Mouse (Mus musculus) megakaryocyte progenitor cell, adult 5-6 weeks (primary cell): ENCODE measurements around the gene Faiml. TPM values are rescaled to one million over a fixed set of nuclear protein-coding genes. Genes with fewer than 3 reads are reported as not detected.

Experiments
- ATAC-seq: replicated peaks from 2 replicates; pipeline ENCODE4 v1.8.0; 2016; ENCODE audit warnings: mild to moderate bottlenecking, moderate TSS enrichment, inconsistent platforms; ENCODE audit not compliant: poor library complexity
- total RNA-seq, 2 experiments: library from RNA; stranded (forward) in 1 of 2; stranded (reverse) in 1 of 2; fragments of 157-497, 149-512 nt in 1 of 2; fragments of 200-1000 nt in 1 of 2; gene quantifications; 2 replicates each; pipeline versions ENCODE4 v1.2.3 to v1.2.4; 2015 to 2017

The Faiml gene
- total RNA-seq (2015) (not detected in 2 replicates), total RNA-seq (2017) (not detected in 2 replicates)

GRCm38 (mm10) chr9:99237139-99237538 lies at the start of gene Faiml:
TSS of gene Faiml (minus strand) at chr9:99237239.
- ATAC-seq, result no peak

- ATAC-seq, result no peak
Observed at GRCm38 (mm10) chr9:99258891-99259290, 21.9 kb upstream of the Faiml start.

- ATAC-seq, result peak; percentile 64
Observed at GRCm38 (mm10) chr9:99256821-99257220, 19.8 kb upstream of the Faiml start.

GRCm38 (mm10) chr9:99256206-99256605 lies 19.2 kb upstream of the Faiml start:
- ATAC-seq, result no peak

GRCm38 (mm10) chr9:99253861-99254260 lies 16.8 kb upstream of the Faiml start:
- ATAC-seq, result no peak

GRCm38 (mm10) chr9:99248906-99249305 lies 11.9 kb upstream of the Faiml start:
- no peak for ATAC-seq

- peak; percentile 76 for ATAC-seq
Observed at GRCm38 (mm10) chr9:99248304-99248703, 11.3 kb upstream of the Faiml start.

GRCm38 (mm10) chr9:99243895-99244293 lies 6.9 kb upstream of the Faiml start:
- no peak for ATAC-seq

- ATAC-seq, result peak; percentile 72
Observed at GRCm38 (mm10) chr9:99243190-99243894, 6.3 kb upstream of the Faiml start, which contains the start of gene Cep70. TSS of gene Cep70 (plus strand) at chr9:99243367.

- ATAC-seq, result peak; percentile 49
Observed at GRCm38 (mm10) chr9:99242533-99243189, 5.6 kb upstream of the Faiml start.

GRCm38 (mm10) chr9:99242035-99242434 lies 5.0 kb upstream of the Faiml start:
- peak; percentile 28 for ATAC-seq

- ATAC-seq, result peak; percentile 16; the same call in 1 of the 2 replicates
Observed at GRCm38 (mm10) chr9:99240571-99240970, 3.5 kb upstream of the Faiml start.

GRCm38 (mm10) chr9:99239256-99239655 lies 2.2 kb upstream of the Faiml start:
- ATAC-seq, result no peak

- no peak for ATAC-seq
Observed at GRCm38 (mm10) chr9:99238276-99238675, 1.2 kb upstream of the Faiml start.

- ATAC-seq, result peak; percentile 50
Observed at GRCm38 (mm10) chr9:99229450-99229849, 7.6 kb downstream of the Faiml start.

GRCm38 (mm10) chr9:99224583-99224982 lies 12.5 kb downstream of the Faiml start:
- no peak for ATAC-seq

- ATAC-seq, result no peak
Observed at GRCm38 (mm10) chr9:99221636-99222035, 15.4 kb downstream of the Faiml start.

GRCm38 (mm10) chr9:99217999-99218719 lies 18.9 kb downstream of the Faiml start:
- peak; percentile 100 for ATAC-seq

- no peak for ATAC-seq
Observed at GRCm38 (mm10) chr9:99216182-99216581, 20.9 kb downstream of the Faiml start.

GRCm38 (mm10) chr9:99212643-99213042 lies 24.4 kb downstream of the Faiml start:
- peak; percentile 54 for ATAC-seq

- peak; percentile 66 for ATAC-seq
Observed at GRCm38 (mm10) chr9:99183043-99183670, 53.9 kb downstream of the Faiml start.
